Mouse (Mus musculus): ENCODE data around the gene Irf2bp1. TPM values are rescaled to one million over a fixed set of nuclear protein-coding genes. Genes with fewer than 3 reads are reported as not detected.

Irf2bp1 gene
- polyA plus RNA-seq, 1 experiment from 2014 or later = 32.5 TPM

DNA sequence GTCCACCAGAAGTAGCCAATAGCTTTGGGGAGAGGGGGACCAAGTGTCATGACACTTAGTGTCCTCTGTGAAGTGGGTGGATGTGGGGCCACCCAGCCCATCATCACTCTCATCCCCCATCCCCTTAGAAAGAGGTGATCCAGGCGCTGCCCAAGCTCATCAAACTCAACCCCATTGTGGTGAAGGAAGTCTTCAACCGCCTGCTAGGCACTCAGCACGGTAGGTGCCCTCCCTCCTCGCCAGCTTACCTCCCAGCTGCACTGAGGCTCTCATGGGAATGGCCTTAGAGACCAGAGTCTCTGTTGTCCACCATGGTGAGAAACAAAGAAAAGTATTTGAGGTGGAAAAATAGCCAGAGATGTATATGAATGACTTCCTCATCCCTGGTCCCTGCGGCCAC, 45.4 kb downstream of the Irf2bp1 start:
- H3K27me3 ChIP-seq (ENCODE audit: control insufficient read depth, insufficient read depth, low read length) = no peaks in the 10 kb centered on the region
- DNase-seq (ENCODE audit: low spot score) = no peak
- no peak overlapping the region for H3K4me2 ChIP-seq (ENCODE audit: low read depth, severe bottlenecking)
- peaks cover 40% of the 10 kb centered on the region for H3K36me3 ChIP-seq (ENCODE audit: control insufficient read depth, insufficient read depth, low read length)
- no peaks in the 10 kb centered on the region for H3K4me1 ChIP-seq (ENCODE audit: control insufficient read depth, insufficient read depth, low read length)
- ATAC-seq (ENCODE audit: insufficient number of reproducible peaks, low FRiP score, low TSS enrichment, low read depth) = no peak
- WGBS = 94% methylated on average over 5 of the region's 5 CpGs
- no peak overlapping the region for H3K9ac ChIP-seq (ENCODE audit: low read length)
- H3K9me3 ChIP-seq (ENCODE audit: control insufficient read depth, low read length) = no peaks in the 10 kb centered on the region
- no peak overlapping the region for H3K27ac ChIP-seq (replicated peaks; ENCODE audit: low read depth, low read length)
- H3K4me3 ChIP-seq (ENCODE audit: low read depth, low read length) = no peak overlapping the region

DNA sequence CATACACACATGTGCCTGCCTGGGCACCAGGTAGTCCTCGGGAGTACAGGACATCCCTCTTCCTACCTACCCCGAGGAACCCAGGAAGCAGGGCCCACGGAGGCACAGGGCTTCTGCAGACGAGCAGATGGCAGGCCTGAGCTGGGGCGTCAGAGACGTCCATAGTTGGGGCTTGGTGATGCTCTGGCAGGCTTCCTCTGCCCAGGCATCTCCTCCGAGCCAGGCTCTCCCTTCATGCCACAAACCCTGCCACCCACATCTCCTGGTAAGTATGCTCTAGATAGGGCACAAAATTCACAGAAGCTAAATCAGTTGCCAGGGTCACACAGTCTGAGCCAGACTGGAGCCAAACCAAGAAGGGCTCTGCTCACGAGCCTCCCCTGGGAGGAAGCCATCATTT, 46.3 kb downstream of the Irf2bp1 start:
- H3K27ac ChIP-seq (replicated peaks; ENCODE audit: low read depth, low read length) = no peak overlapping the region
- H3K27me3 ChIP-seq (ENCODE audit: control insufficient read depth, insufficient read depth, low read length) = no peaks in the 10 kb centered on the region
- DNase-seq (ENCODE audit: low spot score) (no peak), ATAC-seq (ENCODE audit: insufficient number of reproducible peaks, low FRiP score, low TSS enrichment, low read depth) (no peak)
- no peaks in the 10 kb centered on the region for H3K9me3 ChIP-seq (ENCODE audit: control insufficient read depth, low read length)
- 92% methylated on average over 8 of the region's 8 CpGs for WGBS
- no peak overlapping the region for H3K4me2 ChIP-seq (ENCODE audit: low read depth, severe bottlenecking)
- no peaks in the 10 kb centered on the region for H3K4me1 ChIP-seq (ENCODE audit: control insufficient read depth, insufficient read depth, low read length)
- H3K4me3 ChIP-seq (ENCODE audit: low read depth, low read length) = no peak overlapping the region
- H3K9ac ChIP-seq (ENCODE audit: low read length) = no peak overlapping the region
- peaks cover 36% of the 10 kb centered on the region for H3K36me3 ChIP-seq (ENCODE audit: control insufficient read depth, insufficient read depth, low read length)

DNA sequence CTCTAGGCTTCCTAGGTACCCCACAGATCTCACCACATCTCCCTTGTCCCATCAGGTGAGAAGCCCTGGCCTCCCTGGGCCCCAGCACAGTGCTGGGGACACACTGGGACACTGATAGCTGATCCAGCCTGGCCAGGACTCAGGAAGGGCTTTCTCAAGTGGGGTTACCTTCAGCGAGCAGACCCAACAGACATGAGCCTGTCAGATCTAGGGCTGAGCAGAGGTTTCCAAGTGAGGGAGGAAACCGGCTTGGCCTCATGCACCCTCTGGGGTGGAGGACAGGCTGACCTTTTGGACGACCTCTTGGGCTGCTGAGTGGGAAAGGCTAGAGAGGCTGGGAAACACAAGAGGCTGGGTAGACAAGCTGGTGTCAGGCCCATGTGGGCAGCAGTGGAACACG, 47.3 kb downstream of the Irf2bp1 start:
- Histone ChIP-seq H3K4me2 (ENCODE audit: low read depth, severe bottlenecking) (no peak overlapping the region; the same call in 1 of the 2 replicates), H3K36me3 (ENCODE audit: control insufficient read depth, insufficient read depth, low read length) (peaks cover 29% of the 10 kb centered on the region), H3K27ac (replicated peaks; ENCODE audit: low read depth, low read length) (no peak overlapping the region), H3K9ac (ENCODE audit: low read length) (no peak overlapping the region), H3K4me1 (ENCODE audit: control insufficient read depth, insufficient read depth, low read length) (no peaks in the 10 kb centered on the region), H3K27me3 (ENCODE audit: control insufficient read depth, insufficient read depth, low read length) (no peaks in the 10 kb centered on the region), H3K4me3 (ENCODE audit: low read depth, low read length) (no peak overlapping the region), H3K9me3 (ENCODE audit: control insufficient read depth, low read length) (no peaks in the 10 kb centered on the region)
- 82% methylated on average over 4 of the region's 4 CpGs for WGBS
- ATAC-seq (ENCODE audit: insufficient number of reproducible peaks, low FRiP score, low TSS enrichment, low read depth) = no peak
- DNase-seq (ENCODE audit: low spot score) = no peak

DNA sequence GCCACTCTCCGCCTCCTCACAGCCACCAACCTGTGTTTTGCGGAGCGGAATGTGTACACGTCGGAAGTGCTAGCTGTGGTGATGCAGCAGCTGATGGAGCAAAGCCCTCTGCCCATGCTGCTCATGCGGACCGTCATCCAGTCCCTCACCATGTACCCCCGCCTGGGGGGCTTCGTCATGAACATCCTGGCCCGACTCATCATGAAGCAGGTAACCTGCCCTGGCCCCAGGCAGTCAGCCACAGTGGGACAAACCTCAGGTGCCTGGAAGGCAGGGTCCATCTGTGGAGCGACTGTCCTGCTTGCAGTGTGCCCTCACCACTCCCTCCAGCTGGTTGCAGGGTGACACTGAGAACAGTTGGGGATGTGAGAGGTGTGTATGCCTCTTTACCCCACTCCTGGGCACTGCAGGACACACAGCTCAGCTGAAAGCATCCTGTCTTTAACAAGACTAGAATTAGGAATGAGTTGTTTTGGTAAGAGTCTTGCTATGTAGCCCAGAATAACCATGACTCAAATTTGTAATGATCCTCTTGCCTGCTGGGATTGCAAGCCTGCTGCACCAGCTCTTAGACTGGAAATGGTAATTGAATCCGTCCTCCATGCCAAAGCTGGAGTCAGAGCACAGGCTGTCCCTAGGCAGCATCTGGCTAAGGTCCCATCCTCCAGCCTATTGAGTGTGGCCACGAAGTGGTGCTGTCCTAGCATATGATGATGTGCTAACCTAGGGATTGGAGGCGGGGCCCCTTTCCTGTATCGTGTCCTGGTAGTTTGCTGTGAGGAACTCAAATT, 48.7 kb downstream of the Irf2bp1 start:
- no peak overlapping the region for H3K4me3 ChIP-seq (ENCODE audit: low read depth, low read length)
- no peak for ATAC-seq (ENCODE audit: insufficient number of reproducible peaks, low FRiP score, low TSS enrichment, low read depth)
- H3K27ac ChIP-seq (replicated peaks; ENCODE audit: low read depth, low read length) = no peak overlapping the region
- H3K27me3 ChIP-seq (ENCODE audit: control insufficient read depth, insufficient read depth, low read length) = no peaks in the 10 kb centered on the region
- no peak overlapping the region for H3K4me2 ChIP-seq (ENCODE audit: low read depth, severe bottlenecking)
- no peaks in the 10 kb centered on the region; the same call in 1 of the 2 replicates for H3K9me3 ChIP-seq (ENCODE audit: control insufficient read depth, low read length)
- H3K9ac ChIP-seq (ENCODE audit: low read length) = no peak overlapping the region
- 90% methylated on average over 15 of the region's 15 CpGs for WGBS
- peaks cover 17% of the 10 kb centered on the region for H3K36me3 ChIP-seq (ENCODE audit: control insufficient read depth, insufficient read depth, low read length)
- DNase-seq (ENCODE audit: low spot score) = no peak
- no peaks in the 10 kb centered on the region for H3K4me1 ChIP-seq (ENCODE audit: control insufficient read depth, insufficient read depth, low read length)

DNA sequence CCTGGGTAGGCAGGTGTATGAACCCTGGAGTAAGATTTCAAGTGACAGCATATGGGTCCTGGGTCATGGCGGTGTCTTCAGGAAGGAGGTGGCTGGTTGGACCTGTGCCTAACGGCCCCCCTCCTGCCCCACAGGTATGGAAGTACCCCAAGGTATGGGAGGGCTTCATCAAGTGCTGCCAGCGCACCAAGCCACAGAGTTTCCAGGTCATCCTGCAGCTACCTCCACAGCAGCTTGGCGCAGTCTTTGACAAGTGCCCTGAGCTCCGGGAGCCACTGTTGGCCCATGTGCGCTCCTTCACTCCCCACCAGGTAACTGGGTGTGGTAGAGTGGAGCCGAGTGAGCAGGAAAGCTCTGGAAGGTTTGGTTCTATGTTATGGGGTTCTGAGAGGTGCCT, 49.3 kb downstream of the Irf2bp1 start:
- Histone ChIP-seq H3K4me3 (ENCODE audit: low read depth, low read length) (no peak overlapping the region), H3K36me3 (ENCODE audit: control insufficient read depth, insufficient read depth, low read length) (peaks cover 17% of the 10 kb centered on the region)
- 89% methylated on average over 7 of the region's 7 CpGs for WGBS

DNA sequence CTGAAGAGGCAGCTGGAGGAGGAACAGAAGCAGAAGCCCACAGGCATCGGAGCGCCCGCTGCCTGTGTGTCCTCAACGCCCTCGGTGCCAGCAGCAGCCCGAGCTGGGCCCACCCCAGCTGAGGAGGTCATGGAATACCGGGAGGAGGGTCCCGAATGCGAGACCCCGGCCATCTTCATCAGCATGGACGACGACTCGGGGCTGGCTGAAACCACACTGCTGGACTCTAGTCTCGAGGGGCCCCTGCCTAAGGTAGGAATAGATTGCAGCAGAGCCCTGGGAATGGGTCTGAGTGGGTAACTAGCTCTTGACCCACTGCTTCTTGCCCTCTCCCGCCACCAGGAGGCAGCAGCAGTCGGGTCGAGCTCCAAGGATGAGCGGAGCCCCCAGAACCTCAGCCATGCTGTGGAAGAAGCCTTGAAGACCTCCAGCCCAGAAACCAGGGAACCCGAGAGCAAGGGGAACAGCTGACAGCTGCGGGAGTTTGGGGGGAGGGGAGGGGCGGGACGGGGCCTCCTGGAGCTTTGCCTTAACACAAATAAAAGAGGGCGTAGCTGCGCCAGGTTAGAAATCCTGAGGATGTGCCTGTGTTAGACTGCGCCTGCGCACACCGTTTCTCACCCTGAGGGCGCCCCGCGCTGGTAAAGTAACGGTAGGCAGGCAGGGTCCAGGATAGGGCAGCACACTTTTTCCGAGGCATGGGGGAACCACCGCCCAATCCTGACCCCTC, 50.4 kb downstream of the Irf2bp1 start, which contains the start of gene Rsph6a:
TSS of gene Rsph6a (plus strand) at position 644 of the 730 bp plus-strand sequence.
- Histone ChIP-seq H3K9ac (ENCODE audit: low read length) (no peak within 1 kb of the TSS), H3K4me2 (ENCODE audit: low read depth, severe bottlenecking) (peak within 1 kb of the TSS; percentile 12; the same call in 1 of the 2 replicates), H3K36me3 (ENCODE audit: control insufficient read depth, insufficient read depth, low read length) (peaks cover 15% of the 10 kb centered on the region), H3K9me3 (ENCODE audit: control insufficient read depth, low read length) (no peaks in the 10 kb centered on the region; the same call in 1 of the 2 replicates), H3K27me3 (ENCODE audit: control insufficient read depth, insufficient read depth, low read length) (no peaks in the 10 kb centered on the region), H3K27ac (replicated peaks; ENCODE audit: low read depth, low read length) (no peak within 1 kb of the TSS), H3K4me1 (ENCODE audit: control insufficient read depth, insufficient read depth, low read length) (no peaks in the 10 kb centered on the region), H3K4me3 (ENCODE audit: low read depth, low read length) (no peak within 1 kb of the TSS)
- DNase-seq (ENCODE audit: low spot score) (peak; percentile 86), ATAC-seq (ENCODE audit: insufficient number of reproducible peaks, low FRiP score, low TSS enrichment, low read depth) (peak; percentile 49; the same call in 1 of the 2 replicates)
- 26% methylated on average over 33 of the region's 33 CpGs for WGBS

More for the DNA sequence above, 49.3 kb downstream of the Irf2bp1 start:
- Histone ChIP-seq H3K27ac (replicated peaks; ENCODE audit: low read depth, low read length) (no peak overlapping the region), H3K4me1 (ENCODE audit: control insufficient read depth, insufficient read depth, low read length) (no peaks in the 10 kb centered on the region), H3K4me2 (ENCODE audit: low read depth, severe bottlenecking) (no peak overlapping the region), H3K9ac (ENCODE audit: low read length) (no peak overlapping the region), H3K9me3 (ENCODE audit: control insufficient read depth, low read length) (no peaks in the 10 kb centered on the region; the same call in 1 of the 2 replicates), H3K27me3 (ENCODE audit: control insufficient read depth, insufficient read depth, low read length) (no peaks in the 10 kb centered on the region)
- ATAC-seq (ENCODE audit: insufficient number of reproducible peaks, low FRiP score, low TSS enrichment, low read depth) (no peak), DNase-seq (ENCODE audit: low spot score) (no peak)

DNA sequence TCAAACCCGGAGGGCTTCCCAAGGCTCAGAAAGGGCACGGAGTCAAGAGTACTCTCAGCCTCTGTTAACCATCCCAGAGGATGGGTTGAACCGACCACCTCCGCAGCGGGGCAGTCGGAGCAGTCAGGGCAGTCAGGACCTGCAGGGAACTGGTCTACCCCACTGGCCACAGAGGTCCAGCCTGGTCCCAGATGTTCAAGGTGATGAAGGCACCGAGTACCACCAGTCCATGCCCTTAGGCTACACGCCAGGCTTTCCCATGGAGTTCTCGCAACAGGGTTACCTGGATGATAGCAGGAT, 50.9 kb downstream of the Irf2bp1 start:
- H3K9me3 ChIP-seq (ENCODE audit: control insufficient read depth, low read length) = no peaks in the 10 kb centered on the region; the same call in 1 of the 2 replicates

DNA sequence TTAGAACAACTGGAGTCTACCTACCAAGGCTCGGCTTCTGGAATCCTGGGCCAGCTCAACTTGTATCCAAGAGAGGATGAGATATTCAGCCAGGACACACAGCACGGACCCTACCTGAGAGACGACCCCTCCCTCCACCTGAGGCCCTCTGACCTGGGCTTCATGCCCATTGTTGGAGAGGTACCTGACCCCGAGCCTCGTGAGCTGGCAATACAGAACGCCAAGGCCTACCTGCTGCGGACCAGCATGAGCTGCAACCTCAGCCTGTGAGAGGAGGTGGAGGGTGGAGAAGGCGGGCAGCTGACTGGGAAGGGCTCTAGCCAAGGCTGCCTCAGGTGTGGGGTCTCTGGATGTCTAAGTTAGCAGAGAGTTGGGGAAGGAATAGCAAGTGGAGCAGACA, 51.3 kb downstream of the Irf2bp1 start:
- no peak for DNase-seq (ENCODE audit: low spot score)
- H3K9ac ChIP-seq (ENCODE audit: low read length) = no peak overlapping the region
- 88% methylated on average over 8 of the region's 8 CpGs for WGBS
- H3K9me3 ChIP-seq (ENCODE audit: control insufficient read depth, low read length) = no peaks in the 10 kb centered on the region; the same call in 1 of the 2 replicates
- no peak overlapping the region for H3K4me2 ChIP-seq (ENCODE audit: low read depth, severe bottlenecking)
- no peak for ATAC-seq (ENCODE audit: insufficient number of reproducible peaks, low FRiP score, low TSS enrichment, low read depth)
- no peaks in the 10 kb centered on the region for H3K4me1 ChIP-seq (ENCODE audit: control insufficient read depth, insufficient read depth, low read length)
- H3K36me3 ChIP-seq (ENCODE audit: control insufficient read depth, insufficient read depth, low read length) = peaks cover 11% of the 10 kb centered on the region
- H3K27me3 ChIP-seq (ENCODE audit: control insufficient read depth, insufficient read depth, low read length) = no peaks in the 10 kb centered on the region
- no peak overlapping the region for H3K4me3 ChIP-seq (ENCODE audit: low read depth, low read length)
- H3K27ac ChIP-seq (replicated peaks; ENCODE audit: low read depth, low read length) = no peak overlapping the region

More for the DNA sequence above, 50.9 kb downstream of the Irf2bp1 start:
- Histone ChIP-seq H3K4me2 (ENCODE audit: low read depth, severe bottlenecking) (peak overlapping the region; percentile 12; the same call in 1 of the 2 replicates), H3K9ac (ENCODE audit: low read length) (no peak overlapping the region), H3K27ac (replicated peaks; ENCODE audit: low read depth, low read length) (no peak overlapping the region), H3K36me3 (ENCODE audit: control insufficient read depth, insufficient read depth, low read length) (peaks cover 11% of the 10 kb centered on the region), H3K4me1 (ENCODE audit: control insufficient read depth, insufficient read depth, low read length) (no peaks in the 10 kb centered on the region), H3K27me3 (ENCODE audit: control insufficient read depth, insufficient read depth, low read length) (no peaks in the 10 kb centered on the region), H3K4me3 (ENCODE audit: low read depth, low read length) (no peak overlapping the region)
- WGBS = 72% methylated on average over 9 of the region's 9 CpGs
- DNase-seq (ENCODE audit: low spot score) (no peak), ATAC-seq (ENCODE audit: insufficient number of reproducible peaks, low FRiP score, low TSS enrichment, low read depth) (peak; percentile 23; the same call in 1 of the 2 replicates)

All from limb, embryonic 11.5 days (tissue).